Mouse (Mus musculus) limb, embryonic 14.5 days (tissue): Measurements from ENCODE around the gene Lamp5. TPM values are rescaled to one million over a fixed set of nuclear protein-coding genes. Genes with fewer than 3 reads are reported as not detected.

ENCODE experiments used
- ATAC-seq: fragments of 200-750 bp; cut with Nextera tagmentation; 2 replicates; pipeline ENCODE4 v1.8.0; 2017; ENCODE audit warnings: low read depth, moderate number of reproducible peaks, moderate TSS enrichment; ENCODE audit not compliant: low FRiP score
- DNase-seq: peaks from one replicate; pipeline ENCODE4 v3.0.0-alpha.2; 2015; ENCODE audit warnings: low spot score
- H3K27ac ChIP-seq: fragments of 300-500 bp; sonication (generic); replicated peaks from 2 replicates; pipeline ENCODE4 v1.5.1; 2014; ENCODE audit warnings: low read depth, mild to moderate bottlenecking, low read length, moderate library complexity, mixed read lengths
- H3K27me3 ChIP-seq: fragments of 300-500 bp; sonication (generic); 2 replicates; pipeline ENCODE4 v1.6.1; 2014; ENCODE audit warnings: low read length, mixed read lengths; ENCODE audit not compliant: control insufficient read depth, insufficient read depth
- H3K36me3 ChIP-seq: fragments of 300-500 bp; sonication (generic); 2 replicates; pipeline ENCODE4 v1.6.1; 2014; ENCODE audit warnings: mild to moderate bottlenecking, low read length, moderate library complexity, mixed read lengths; ENCODE audit not compliant: control insufficient read depth, insufficient read depth
- H3K4me1 ChIP-seq: fragments of 300-500 bp; sonication (generic); 2 replicates; pipeline ENCODE4 v1.6.1; 2014; ENCODE audit warnings: antibody characterized with exemption, low read length, mixed read lengths; ENCODE audit not compliant: control insufficient read depth, insufficient read depth
- H3K4me2 ChIP-seq: fragments of 300-500 bp; sonication (generic); replicated peaks from 2 replicates; pipeline ENCODE4 v1.6.1; 2014; ENCODE audit warnings: low read depth, mild to moderate bottlenecking, low read length, moderate library complexity; ENCODE audit not compliant: severe bottlenecking
- H3K4me3 ChIP-seq: fragments of 300-500 bp; sonication (generic); replicated peaks from 2 replicates; pipeline ENCODE4 v1.5.1; 2014; ENCODE audit warnings: low read length
- H3K9ac ChIP-seq: fragments of 300-500 bp; sonication (generic); 2 replicates; pipeline ENCODE4 v1.6.1; 2014; ENCODE audit warnings: mild to moderate bottlenecking, low read depth, low read length, moderate library complexity; ENCODE audit not compliant: severe bottlenecking
- H3K9me3 ChIP-seq: fragments of 300-500 bp; sonication (generic); 2 replicates; pipeline ENCODE4 v1.6.1; 2016; ENCODE audit warnings: low read length; ENCODE audit not compliant: control insufficient read depth
- POLR2A ChIP-seq: fragments of 200-500 bp; IDR thresholded peaks from 2 replicates; pipeline ENCODE4 v1.8.0; 2012; ENCODE audit warnings: inconsistent platforms, mild to moderate bottlenecking, moderate library complexity, borderline replicate concordance; ENCODE audit not compliant: insufficient read depth, insufficient read length; ENCODE audit errors: extremely low read depth
- WGBS: fragments of 180-500 bp; shearing (Covaris S2); extraction: QIAGEN DNeasy Blood & Tissue Kit; methylation state at CpG from one replicate; pipeline ENCODE4 v1.1.7; 2014; 5-methylcytosine and 5-hydroxymethylcytosine counted together
- polyA plus RNA-seq, 2 experiments: library from polyadenylated mRNA; depleted of rRNA in 1 of 2; stranded (reverse) in 1 of 2; unstranded in 1 of 2; fragments of >200 nt; fragmentation: Nextera tagmentation in 1 of 2; extraction: Ambion mirVana in 1 of 2; gene quantifications; 2 replicates each; pipeline versions ENCODE4 v1.2.1 to v1.2.3; 2012 to 2014

The Lamp5 gene
- polyA plus RNA-seq, 2 experiments: 0.89 to 1.4 TPM

GRCm38 (mm10) chr2:136095978-136096377 lies 43.9 kb downstream of the Lamp5 start:
- Histone ChIP-seq H3K27me3 (no peaks in the 10 kb centered on the region), H3K4me3 (no peak overlapping the region), H3K9ac (no peak overlapping the region), H3K9me3 (no peaks in the 10 kb centered on the region), H3K4me2 (no peak overlapping the region), H3K36me3 (no peaks in the 10 kb centered on the region), H3K4me1 (no peaks in the 10 kb centered on the region), H3K27ac (no peak overlapping the region)
- 58% methylated on average over 2 of the region's 2 CpGs for WGBS
- TF ChIP-seq POLR2A: no peak
- ATAC-seq (no peak), DNase-seq (no peak)

GRCm38 (mm10) chr2:136097143-136097542 lies 45.1 kb downstream of the Lamp5 start:
- H3K9me3 ChIP-seq: no peaks in the 10 kb centered on the region
- DNase-seq: no peak
- TF ChIP-seq POLR2A: no peak
- H3K4me2 ChIP-seq: no peak overlapping the region
- H3K27me3 ChIP-seq: no peaks in the 10 kb centered on the region
- no peak overlapping the region for H3K9ac ChIP-seq
- H3K4me1 ChIP-seq: no peaks in the 10 kb centered on the region
- H3K36me3 ChIP-seq: no peaks in the 10 kb centered on the region
- no peak overlapping the region for H3K27ac ChIP-seq
- H3K4me3 ChIP-seq: no peak overlapping the region
- WGBS: 92% methylated on average over 3 of the region's 3 CpGs
- no peak for ATAC-seq

- no peak overlapping the region for H3K4me2 ChIP-seq
- no peak overlapping the region for H3K27ac ChIP-seq
- peaks cover 7% of the 10 kb centered on the region; the same call in 1 of the 2 replicates for H3K4me1 ChIP-seq
- no peak overlapping the region for H3K9ac ChIP-seq
- no peaks in the 10 kb centered on the region for H3K9me3 ChIP-seq
- ATAC-seq: no peak
- no peaks in the 10 kb centered on the region for H3K36me3 ChIP-seq
- DNase-seq: no peak
- no peaks in the 10 kb centered on the region for H3K27me3 ChIP-seq
- TF ChIP-seq POLR2A: no peak
- no peak overlapping the region for H3K4me3 ChIP-seq
These were observed 55.6 kb downstream of the Lamp5 start for GRCm38 (mm10) chr2:136107597-136107996.

GRCm38 (mm10) chr2:136108124-136109037 lies 56.3 kb downstream of the Lamp5 start:
- Histone ChIP-seq H3K27ac (no peak overlapping the region), H3K4me1 (peaks cover 7% of the 10 kb centered on the region; the same call in 1 of the 2 replicates), H3K9ac (no peak overlapping the region), H3K4me3 (no peak overlapping the region), H3K9me3 (no peaks in the 10 kb centered on the region), H3K36me3 (no peaks in the 10 kb centered on the region), H3K27me3 (no peaks in the 10 kb centered on the region), H3K4me2 (no peak overlapping the region)
- ATAC-seq (no peak), DNase-seq (no peak)
- TF ChIP-seq POLR2A: no peak
- WGBS: 33% methylated on average over 6 of the region's 6 CpGs

- DNase-seq (no peak), ATAC-seq (no peak)
- H3K36me3 ChIP-seq: no peaks in the 10 kb centered on the region
- no peak overlapping the region for H3K27ac ChIP-seq
- H3K4me1 ChIP-seq: peaks cover 7% of the 10 kb centered on the region; the same call in 1 of the 2 replicates
- TF ChIP-seq POLR2A: no peak
- H3K9me3 ChIP-seq: no peaks in the 10 kb centered on the region
- 13% methylated on average over 2 of the region's 2 CpGs for WGBS
- H3K27me3 ChIP-seq: no peaks in the 10 kb centered on the region
- no peak overlapping the region for H3K4me2 ChIP-seq
- no peak overlapping the region for H3K9ac ChIP-seq
- H3K4me3 ChIP-seq: no peak overlapping the region
These were observed 57.0 kb downstream of the Lamp5 start for GRCm38 (mm10) chr2:136109038-136109363.
